ENCODE assay signal across 8 mouse cellular contexts in genomic region chr7:128298481-128299342, GRCm38 (mm10). TPM values are rescaled to one million over a fixed set of nuclear protein-coding genes. Genes with fewer than 3 reads are reported as not detected.
DNase-seq lines count a peak whose midpoint lies in the region; ATAC-seq lines count a peak whose summit lies in the region.

No protein-coding gene starts in this region.

- peak overlapping the region; percentile 75 for H3K4me3 ChIP-seq in stomach, embryonic 15.5 days (replicated peaks)

- H3K4me1 ChIP-seq in stomach, embryonic 15.5 days, result peaks cover 15% of the 10 kb centered on the region

- WGBS in stomach, embryonic 15.5 days, result 66% methylated on average over 8 of the region's 8 CpGs

- H3K36me3 ChIP-seq in stomach, embryonic 15.5 days, result no peaks in the 10 kb centered on the region

- H3K27ac ChIP-seq in stomach, embryonic 15.5 days, result peak overlapping the region; percentile 86; the same call in 1 of the 2 replicates

- H3K9ac ChIP-seq in stomach, embryonic 15.5 days, result no peak overlapping the region

- H3K27me3 ChIP-seq in stomach, embryonic 15.5 days (replicated peaks), result no peaks in the 10 kb centered on the region

- no peak for ATAC-seq in stomach, embryonic 15.5 days (ENCODE audit: insufficient read depth, low FRiP score, low read depth)

- H3K9me3 ChIP-seq in stomach, embryonic 15.5 days, result no peaks in the 10 kb centered on the region

- DNase-seq in cerebellum, adult 9-10 months, result peak; percentile 11
- DNase-seq in cerebellum, adult 11 months, result no peak
- DNase-seq in testis, postnatal 14 days (ENCODE audit: low spot score), result peak; percentile 29
- no peak for DNase-seq in testis, postnatal 10 days (ENCODE audit: low spot score)
- peak; percentile 50 for DNase-seq in liver
- no peak for DNase-seq in urinary bladder, postnatal 14 days (ENCODE audit: low spot score)
- DNase-seq in ovary, postnatal 14 days (ENCODE audit: low spot score), result no peak

- peak overlapping the region; percentile 77 for H3K4me2 ChIP-seq in stomach, embryonic 15.5 days

RNA-seq across cellular contexts. Expression of gene BC017158, which starts 0.7 kb away (rescaled TPM):
- polyA plus RNA-seq in stomach, embryonic 15.5 days (2015; fragmentation: Nextera tagmentation; extraction: Ambion mirVana), result 34.7 and 40.3 TPM in 2 replicates

RNA-seq across cellular contexts. Expression of gene Slc5a2, which starts 33.3 kb away (rescaled TPM):
- polyA plus RNA-seq in stomach, embryonic 15.5 days (2015; fragmentation: Nextera tagmentation; extraction: Ambion mirVana), result 0.57 and 1.1 TPM in 2 replicates

RNA-seq across cellular contexts. Expression of gene Tgfb1i1, which starts 52.1 kb away (rescaled TPM):
- polyA plus RNA-seq in stomach, embryonic 15.5 days (2015; fragmentation: Nextera tagmentation; extraction: Ambion mirVana), result 184 and 204 TPM in 2 replicates

Comparison
In these comparisons a context has a peak if more than half of its experiments do, and no peak if none do; other contexts are left out.
1. DNase-seq: peak in cerebellum, adult 9-10 months (single experiment), testis, postnatal 14 days (single experiment) and liver (single experiment); none in cerebellum, adult 11 months (single experiment), testis, postnatal 10 days (single experiment), urinary bladder, postnatal 14 days (single experiment) and ovary, postnatal 14 days (single experiment).